Mouse (Mus musculus) G1E (cell line): ENCODE measurements around the gene Kdelc2. TPM values are rescaled to one million over a fixed set of nuclear protein-coding genes. Genes with fewer than 3 reads are reported as not detected.

ENCODE experiments used
- ATAC-seq: 2 replicates; pipeline ENCODE4 v1.8.0; 2016; ENCODE audit warnings: mild to moderate bottlenecking; ENCODE audit not compliant: insufficient number of reproducible peaks, poor library complexity, low FRiP score, severe bottlenecking; ENCODE audit errors: extremely low read depth
- DNase-seq: peaks from one replicate; pipeline ENCODE4 v3.0.0; 2012; ENCODE audit warnings: low spot score
- H3K27me3 ChIP-seq: 2 replicates; pipeline ENCODE4 v1.6.1; 2012; ENCODE audit warnings: mild to moderate bottlenecking, low read length, inconsistent platforms; ENCODE audit not compliant: insufficient read depth
- H3K36me3 ChIP-seq: replicated peaks from 2 replicates; pipeline ENCODE3; 2012; ENCODE audit warnings: mild to moderate bottlenecking, inconsistent platforms
- H3K4me1 ChIP-seq: 2 replicates; pipeline ENCODE4 v1.6.1; 2012; ENCODE audit warnings: low read depth, low read length, inconsistent platforms, mixed read lengths; ENCODE audit not compliant: insufficient read depth
- H3K4me3 ChIP-seq: 2 replicates; pipeline ENCODE4 v1.5.1; 2012; ENCODE audit warnings: low read depth, mild to moderate bottlenecking, inconsistent platforms, low read length, moderate library complexity, mixed read lengths
- H3K9me3 ChIP-seq: replicated peaks from 2 replicates; pipeline ENCODE4 v1.6.1; 2012; ENCODE audit warnings: inconsistent platforms
- CTCF ChIP-seq: IDR thresholded peaks from 2 replicates; pipeline ENCODE4 v1.5.1; 2012; ENCODE audit warnings: low read depth, low read length, inconsistent platforms, mixed read lengths
- GATA1 ChIP-seq: IDR thresholded peaks from 2 replicates; pipeline ENCODE4 v1.6.1; 2012; ENCODE audit warnings: borderline replicate concordance, low read length, inconsistent platforms, mixed read lengths
- GATA2 ChIP-seq: IDR thresholded peaks from 2 replicates; pipeline ENCODE4 v1.6.1; 2012; ENCODE audit warnings: low read depth, low read length, inconsistent platforms, borderline replicate concordance
- POLR2AphosphoS5 ChIP-seq: IDR thresholded peaks from 2 replicates; pipeline ENCODE4 v1.6.1; 2012; ENCODE audit warnings: low read depth, low read length, inconsistent platforms; ENCODE audit not compliant: insufficient replicate concordance
- TAL1 ChIP-seq: conservative IDR thresholded peaks from 2 replicates; pipeline ENCODE4 v1.6.1; 2012; ENCODE audit warnings: low read depth, low read length, inconsistent platforms, mixed read lengths
- polyA plus RNA-seq: library from polyadenylated mRNA; stranded (reverse); fragments of >175 nt; gene quantifications from 2 replicates; pipeline ENCODE4 v1.2.3, GENCODE M21; 2012
- total RNA-seq, 2 experiments: library from RNA; stranded (forward) in 1 of 2; stranded (reverse) in 1 of 2; fragments of 200-1000 nt in 1 of 2; fragments of >200 nt in 1 of 2; fragmentation: Nextera tagmentation in 1 of 2; gene quantifications; 2 replicates each; pipeline ENCODE4 v1.2.3; 2014 to 2017

Gene Kdelc2
- not detected in 2 replicates for total RNA-seq (2014; fragmentation: Nextera tagmentation)
- total RNA-seq (2017), result 0.05 and 0.12 TPM in 2 replicates
- not detected in 2 replicates for polyA plus RNA-seq

DNA sequence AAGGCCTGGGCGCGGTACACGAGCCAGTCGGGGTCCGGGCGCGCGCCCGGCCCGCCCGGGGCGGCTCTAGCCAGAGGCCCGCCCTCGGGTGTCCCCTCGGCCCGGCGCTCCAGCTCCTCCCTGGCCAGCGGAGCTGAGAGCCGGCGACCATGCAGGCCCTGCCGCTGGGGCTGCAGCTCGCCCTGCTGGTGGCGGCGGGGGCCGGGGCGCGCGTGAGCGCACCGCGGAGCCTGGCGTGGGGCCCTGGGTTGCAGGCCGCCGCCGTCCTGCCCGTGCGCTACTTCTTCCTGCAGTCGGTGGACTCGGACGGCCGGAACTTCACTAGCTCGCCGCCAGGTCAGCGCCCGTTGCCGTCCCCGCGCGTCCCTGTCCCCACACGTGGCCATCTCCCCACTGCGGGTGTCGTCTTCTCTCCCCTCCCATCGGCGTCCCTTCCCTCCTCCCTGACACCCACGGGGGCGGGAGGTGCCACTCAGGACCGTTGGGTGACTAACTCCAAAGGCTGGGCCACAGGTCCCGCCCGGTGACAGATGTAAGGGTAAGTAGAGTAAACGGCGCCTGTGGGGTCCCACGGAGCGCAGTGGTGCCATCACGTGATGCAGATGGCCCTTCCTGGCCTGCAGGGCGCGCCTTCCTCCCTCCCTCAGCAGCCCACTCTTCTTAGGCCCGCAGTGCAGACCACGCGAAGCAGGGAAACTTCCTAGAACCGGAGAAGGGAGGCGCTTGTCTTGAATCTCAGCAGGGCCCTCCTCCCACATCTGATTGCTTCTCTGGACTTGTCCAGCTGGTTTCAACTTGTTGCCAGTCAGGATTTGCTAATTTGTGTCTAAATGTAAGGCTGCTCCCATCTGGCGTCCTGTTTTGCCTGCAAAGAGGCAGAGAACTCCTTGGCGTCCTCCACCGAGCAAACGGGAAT is at the start of gene Kdelc2:
Gene Kdelc2, plus strand, starts transcription at position 75 of the 916 bp plus-strand sequence.
- peaks cover 14% of the 10 kb centered on the region for H3K27me3 ChIP-seq
- TF ChIP-seq POLR2AphosphoS5, result no peak
- no peak for TF ChIP-seq CTCF
- no peak for TF ChIP-seq GATA1
- no peak for TF ChIP-seq TAL1
- TF ChIP-seq GATA2, result no peak
- no peaks in the 10 kb centered on the region; the same call in 1 of the 2 replicates for H3K4me1 ChIP-seq
- no peaks in the 10 kb centered on the region for H3K9me3 ChIP-seq
- no peak for DNase-seq
- H3K36me3 ChIP-seq, result no peaks in the 10 kb centered on the region
- H3K4me3 ChIP-seq, result no peak within 1 kb of the TSS
- ATAC-seq, result no peak

DNA sequence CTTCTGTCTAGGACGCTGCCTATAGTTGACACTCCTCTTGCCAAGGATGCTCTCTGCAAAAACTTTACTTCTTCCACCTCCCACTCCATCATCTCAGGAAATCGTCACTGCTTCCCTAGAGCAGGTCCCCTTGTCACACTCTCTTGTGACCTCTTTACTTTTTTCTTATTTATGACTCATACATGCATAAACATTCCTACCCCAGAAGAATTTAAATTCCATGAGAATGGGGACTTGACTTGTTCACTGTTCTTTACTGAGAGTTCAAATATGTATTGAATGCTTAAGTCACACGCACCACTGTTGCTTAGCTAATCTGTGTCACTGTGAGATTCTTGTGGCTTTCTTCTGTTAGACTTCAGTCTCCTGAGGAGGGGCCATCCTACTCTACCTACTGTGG is 48.7 kb upstream of the Kdelc2 start:
- Histone ChIP-seq H3K36me3 (no peaks in the 10 kb centered on the region), H3K4me1 (no peaks in the 10 kb centered on the region), H3K4me3 (no peak overlapping the region), H3K9me3 (no peaks in the 10 kb centered on the region), H3K27me3 (0 out of 2 replicates have a peak, but pooled peaks cover 3% of the 10 kb centered on the region)
- DNase-seq (no peak), ATAC-seq (no peak)
- TF ChIP-seq GATA2, result no peak
- no peak for TF ChIP-seq POLR2AphosphoS5
- no peak for TF ChIP-seq TAL1
- no peak for TF ChIP-seq CTCF
- TF ChIP-seq GATA1, result no peak

- DNase-seq, result no peak
- H3K4me1 ChIP-seq, result no peaks in the 10 kb centered on the region
- no peaks in the 10 kb centered on the region for H3K36me3 ChIP-seq
- no peaks in the 10 kb centered on the region for H3K9me3 ChIP-seq
- peaks cover 8% of the 10 kb centered on the region; the same call in 1 of the 2 replicates for H3K27me3 ChIP-seq
- TF ChIP-seq POLR2AphosphoS5 (no peak), TAL1 (no peak), GATA1 (no peak), CTCF (no peak), GATA2 (no peak)
- no peak overlapping the region for H3K4me3 ChIP-seq
- no peak for ATAC-seq
Measured at GRCm38 (mm10) chr9:53339603-53340002, 44.2 kb upstream of the Kdelc2 start.

DNA sequence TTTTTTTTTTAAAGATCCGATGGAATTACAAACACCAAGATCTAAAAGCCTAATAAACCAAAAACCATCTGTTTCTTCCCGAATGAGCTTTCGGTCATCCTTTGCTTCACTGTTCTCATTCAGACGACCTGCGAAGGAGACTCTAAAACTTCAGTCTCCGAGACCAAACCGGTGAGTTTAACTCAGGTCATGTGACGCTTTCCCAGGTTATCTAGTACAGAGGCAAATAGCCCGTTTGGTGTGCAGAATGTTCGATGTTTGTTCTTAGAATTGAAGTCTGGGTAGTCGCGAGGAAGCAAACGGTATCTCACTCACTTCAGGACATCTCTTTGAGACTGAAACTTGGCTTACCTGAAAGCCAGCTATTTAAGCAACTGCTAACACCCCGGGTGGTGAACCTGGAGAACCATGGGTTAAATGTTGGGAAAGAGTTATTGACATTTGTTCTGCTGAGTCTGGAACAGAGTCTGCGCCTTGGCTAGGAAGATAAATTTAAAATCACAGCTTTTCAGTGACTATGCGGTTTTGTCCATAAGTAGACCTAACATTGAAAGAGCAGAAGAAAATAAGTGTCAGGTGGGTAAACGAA is 43.4 kb upstream of the Kdelc2 start:
- H3K9me3 ChIP-seq, result no peaks in the 10 kb centered on the region
- peaks cover 8% of the 10 kb centered on the region; the same call in 1 of the 2 replicates for H3K27me3 ChIP-seq
- DNase-seq, result no peak
- TF ChIP-seq TAL1, result no peak
- TF ChIP-seq CTCF, result no peak
- no peak for TF ChIP-seq GATA2
- no peak for TF ChIP-seq GATA1
- TF ChIP-seq POLR2AphosphoS5, result no peak
- H3K36me3 ChIP-seq, result no peaks in the 10 kb centered on the region
- no peak overlapping the region for H3K4me3 ChIP-seq
- ATAC-seq, result no peak
- no peaks in the 10 kb centered on the region for H3K4me1 ChIP-seq

DNA sequence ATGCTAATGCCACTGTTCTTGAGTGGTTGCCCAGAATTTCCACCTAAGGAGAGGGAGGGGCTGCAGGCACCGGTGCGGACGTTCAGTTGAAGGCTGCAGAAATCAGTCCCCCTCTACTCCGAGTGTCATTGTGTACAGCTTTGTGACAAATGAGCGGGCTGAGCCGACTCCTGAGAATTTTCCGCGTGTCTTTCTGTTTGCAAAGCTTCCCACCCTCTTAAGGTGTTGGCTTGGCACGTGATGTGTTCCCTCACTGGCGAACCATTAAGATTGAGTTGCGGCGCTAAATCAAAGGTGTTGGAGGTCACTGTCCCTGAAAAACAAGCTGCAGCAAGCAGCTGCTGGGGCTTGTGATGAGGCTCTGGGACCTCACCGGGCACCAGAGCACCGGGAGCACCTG is 42.9 kb upstream of the Kdelc2 start:
- no peak for TF ChIP-seq GATA2
- TF ChIP-seq GATA1, result no peak
- no peak for TF ChIP-seq POLR2AphosphoS5
- no peak for TF ChIP-seq TAL1
- TF ChIP-seq CTCF, result no peak
- H3K4me3 ChIP-seq, result no peak overlapping the region
- DNase-seq, result no peak
- no peak for ATAC-seq
- H3K27me3 ChIP-seq, result peaks cover 8% of the 10 kb centered on the region; the same call in 1 of the 2 replicates
- no peaks in the 10 kb centered on the region for H3K4me1 ChIP-seq
- no peaks in the 10 kb centered on the region for H3K36me3 ChIP-seq
- no peaks in the 10 kb centered on the region for H3K9me3 ChIP-seq

GRCm38 (mm10) chr9:53341981-53342380 is 41.8 kb upstream of the Kdelc2 start:
- Histone ChIP-seq H3K4me3 (no peak overlapping the region), H3K9me3 (no peaks in the 10 kb centered on the region), H3K4me1 (no peaks in the 10 kb centered on the region), H3K27me3 (peaks cover 7% of the 10 kb centered on the region; the same call in 1 of the 2 replicates), H3K36me3 (no peaks in the 10 kb centered on the region)
- DNase-seq, result no peak
- no peak for ATAC-seq
- TF ChIP-seq CTCF, result no peak
- TF ChIP-seq GATA1, result no peak
- TF ChIP-seq TAL1, result no peak
- no peak for TF ChIP-seq POLR2AphosphoS5
- TF ChIP-seq GATA2, result no peak
